Mouse (Mus musculus) spleen, adult 2 months (tissue): Measurements from ENCODE around the gene Ina.

ENCODE experiments used
- CTCF ChIP-seq: fragments of 200-500 bp; IDR thresholded peaks from 2 replicates; pipeline ENCODE4 v1.5.1; 2011; ENCODE audit warnings: mild to moderate bottlenecking, inconsistent platforms; ENCODE audit not compliant: insufficient read depth, insufficient read length, insufficient replicate concordance; ENCODE audit errors: extremely low read depth
- POLR2A ChIP-seq: fragments of 200-500 bp; IDR thresholded peaks from 2 replicates; pipeline ENCODE4 v1.6.1; 2011; ENCODE audit warnings: low read depth, low read length, inconsistent platforms

- no peak for TF ChIP-seq POLR2A
- TF ChIP-seq CTCF: no peak
Measured at GRCm38 (mm10) chr19:47029796-47030195, 15.3 kb downstream of the Ina start.
